Mouse (Mus musculus) MEL (cell line): Measurements from ENCODE around the gene Cdk15. TPM values are rescaled to one million over a fixed set of nuclear protein-coding genes. Genes with fewer than 3 reads are reported as not detected.
A peak's percentile ranks its signal among the peaks of the same experiment; 100 is the strongest.

ENCODE experiments used
- DNase-seq: peaks from one replicate; pipeline ENCODE4 v3.0.0; 2011; ENCODE audit warnings: low read depth, low spot score
- H3K27ac ChIP-seq: 2 replicates; pipeline ENCODE4 v1.5.1; 2012; ENCODE audit warnings: low read depth, mild to moderate bottlenecking, control low read depth, low read length, moderate library complexity; ENCODE audit not compliant: control insufficient read depth
- H3K27me3 ChIP-seq, 2 experiments: fragments of 150-350 bp in 1 of 2; sonication (generic) in 1 of 2; 2 replicates each; pipeline ENCODE4 v1.6.1; 2012; ENCODE audit warnings: low read length in 2 of 2, mild to moderate bottlenecking in 2 of 2, improper control_type of control experiment in 1 of 2, moderate library complexity in 1 of 2; ENCODE audit not compliant: insufficient read depth in 2 of 2, control insufficient read depth in 1 of 2
- H3K36me3 ChIP-seq, 2 experiments: 2 replicates each; pipeline ENCODE4 v1.6.1; 2012 to 2014; ENCODE audit warnings: low read length in 2 of 2, improper control_type of control experiment in 1 of 2, inconsistent platforms in 1 of 2, mild to moderate bottlenecking in 1 of 2; ENCODE audit not compliant: insufficient read depth in 2 of 2, control insufficient read depth in 1 of 2
- H3K4me1 ChIP-seq, 2 experiments: fragments of 150-350 bp in 1 of 2; sonication (generic) in 1 of 2; 2 replicates each; pipeline ENCODE4 v1.6.1; 2012; ENCODE audit warnings: low read length in 2 of 2, improper control_type of control experiment in 1 of 2, mild to moderate bottlenecking in 1 of 2; ENCODE audit not compliant: insufficient read depth in 2 of 2, control insufficient read depth in 1 of 2
- H3K4me3 ChIP-seq, 2 experiments: fragments of 150-350 bp in 1 of 2; sonication (generic) in 1 of 2; 2 replicates each; pipeline ENCODE4 v1.5.1; 2012; ENCODE audit warnings: low read depth in 2 of 2, low read length in 2 of 2, mild to moderate bottlenecking in 2 of 2, moderate library complexity in 2 of 2, control low read depth in 1 of 2, improper control_type of control experiment in 1 of 2; ENCODE audit not compliant: control insufficient read depth in 1 of 2, insufficient read depth in 1 of 2
- H3K79me2 ChIP-seq: 2 replicates; pipeline ENCODE4 v1.6.1; 2012; ENCODE audit warnings: mild to moderate bottlenecking, low read length, moderate library complexity; ENCODE audit not compliant: control insufficient read depth, poor library complexity, insufficient read depth
- H3K9ac ChIP-seq: 2 replicates; pipeline ENCODE4 v1.6.1; 2012; ENCODE audit warnings: low read depth, mild to moderate bottlenecking, control low read depth, low read length, moderate library complexity; ENCODE audit not compliant: control insufficient read depth, poor library complexity, severe bottlenecking
- H3K9me3 ChIP-seq: fragments of 150-350 bp; sonication (generic); replicated peaks from 2 replicates; pipeline ENCODE4 v1.6.1; 2012; ENCODE audit warnings: mild to moderate bottlenecking, low read length, improper control_type of control experiment, moderate library complexity; ENCODE audit not compliant: insufficient read depth
- GATA1 ChIP-seq: IDR thresholded peaks from 2 replicates; pipeline ENCODE4 v1.6.1; 2011; ENCODE audit warnings: low read depth, low read length, improper control_type of control experiment
- KAT2A ChIP-seq: conservative IDR thresholded peaks from 2 replicates; pipeline ENCODE4 v1.6.1; 2012; ENCODE audit warnings: low read depth, low read length, improper control_type of control experiment, inconsistent platforms
- MAFK ChIP-seq: IDR thresholded peaks from 2 replicates; pipeline ENCODE4 v1.6.1; 2011; ENCODE audit warnings: low read depth, mild to moderate bottlenecking, low read length, improper control_type of control experiment, borderline replicate concordance
- MEF2A ChIP-seq: IDR thresholded peaks from 2 replicates; pipeline ENCODE4 v1.6.1; 2014; ENCODE audit warnings: low read depth, mild to moderate bottlenecking, inconsistent platforms, low read length, improper control_type of control experiment; ENCODE audit not compliant: poor library complexity, insufficient replicate concordance, severe bottlenecking; ENCODE audit errors: extremely low read depth
- POLR2AphosphoS2 ChIP-seq: IDR thresholded peaks from 2 replicates; pipeline ENCODE4 v1.6.1; 2011; ENCODE audit warnings: low read length, improper control_type of control experiment
- SMC3 ChIP-seq: IDR thresholded peaks from 2 replicates; pipeline ENCODE4 v1.6.1; 2011; ENCODE audit warnings: low read depth, low read length, improper control_type of control experiment
- TCF12 ChIP-seq: IDR thresholded peaks from 2 replicates; pipeline ENCODE4 v1.6.1; 2014; ENCODE audit warnings: low read depth, mild to moderate bottlenecking, inconsistent platforms, low read length, improper control_type of control experiment, moderate library complexity
- USF1 ChIP-seq: IDR thresholded peaks from 2 replicates; pipeline ENCODE4 v1.6.1; 2014; ENCODE audit warnings: low read depth, mild to moderate bottlenecking, inconsistent platforms, low read length, improper control_type of control experiment, moderate library complexity
- USF2 ChIP-seq, 2 experiments: IDR thresholded peaks; 2 replicates each; pipeline ENCODE4 v1.6.1; 2011 to 2012; ENCODE audit warnings: improper control_type of control experiment in 2 of 2, low read length in 2 of 2, borderline replicate concordance in 1 of 2, inconsistent platforms in 1 of 2, low read depth in 1 of 2, mild to moderate bottlenecking in 1 of 2; ENCODE audit not compliant: insufficient read depth in 1 of 2
- ZKSCAN1 ChIP-seq: IDR thresholded peaks from 2 replicates; pipeline ENCODE4 v1.6.1; 2012; ENCODE audit warnings: low read depth, mild to moderate bottlenecking, inconsistent platforms, low read length, improper control_type of control experiment, moderate library complexity
- ZMIZ1 ChIP-seq: IDR thresholded peaks from 2 replicates; pipeline ENCODE4 v1.6.1; 2012; ENCODE audit warnings: low read depth, mild to moderate bottlenecking, inconsistent platforms, low read length, improper control_type of control experiment, moderate library complexity
- polyA plus RNA-seq, 2 experiments: library from polyadenylated mRNA; stranded (reverse) in 1 of 2; unstranded in 1 of 2; fragments of >175 nt in 1 of 2; fragments of >200 nt in 1 of 2; gene quantifications; 2 replicates each; pipeline versions ENCODE4 v1.2.1 to v1.2.4; 2012; ENCODE audit warnings: low replicate concordance in 2 of 2, low read depth in 1 of 2; ENCODE audit not compliant: insufficient read length in 2 of 2, insufficient read depth in 1 of 2, missing spikeins in 1 of 2
- total RNA-seq: library from RNA; depleted of rRNA; stranded (reverse); fragments of 300-350 nt; gene quantifications from 2 replicates; pipeline ENCODE4 v1.2.3, GENCODE M21; 2012

Gene Cdk15
- total and polyA plus RNA-seq, 3 experiments: not detected

DNA sequence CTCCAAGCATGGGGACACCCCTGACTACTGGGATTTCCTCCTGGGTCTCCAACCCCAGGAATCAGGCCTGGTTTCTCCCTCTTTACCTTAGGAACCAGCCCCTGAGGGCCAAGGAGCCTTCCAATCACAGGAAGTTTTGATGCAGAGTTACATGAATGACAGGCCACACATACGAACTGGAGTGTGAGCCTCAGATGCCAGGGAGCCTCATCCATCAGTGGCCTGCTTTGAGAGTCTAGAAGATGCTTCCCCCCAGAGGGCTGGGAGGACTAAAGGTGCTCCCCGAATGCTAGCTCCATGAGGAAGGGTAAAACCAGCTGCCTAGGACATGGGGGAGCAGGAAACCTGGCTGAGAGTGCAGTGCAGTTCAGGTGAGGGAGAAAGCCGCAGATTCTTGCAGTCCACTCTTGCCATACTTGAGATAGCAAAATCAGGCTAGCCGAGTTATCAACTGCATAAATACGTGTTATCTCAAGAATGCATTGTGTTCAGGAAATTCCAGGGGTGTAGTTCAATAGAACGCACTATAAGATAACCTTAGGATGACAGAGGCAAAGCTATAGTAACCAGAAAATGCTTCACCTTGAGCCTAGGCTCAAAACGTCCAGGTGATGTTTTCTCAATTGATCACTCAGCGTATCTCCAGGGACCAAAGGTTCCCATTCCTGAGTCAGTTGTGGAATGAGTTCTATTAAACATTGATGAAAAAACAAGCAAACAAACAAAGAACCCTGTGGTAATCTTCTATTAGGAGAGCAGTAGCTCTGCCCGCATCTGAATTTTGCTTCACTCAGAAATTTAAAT lies 64.6 kb downstream of the Cdk15 start:
- no peak overlapping the region for H3K4me3 ChIP-seq
- no peak for DNase-seq
- no peaks in the 10 kb centered on the region for H3K9me3 ChIP-seq
- peaks cover 6 to 10% of the 10 kb centered on the region in 2 experiments for H3K27me3 ChIP-seq
- H3K4me1 ChIP-seq: peaks cover 0 to 3% of the 10 kb centered on the region in 2 experiments; a peak in 2 of 4 replicates
- no peak overlapping the region for H3K27ac ChIP-seq
- no peak overlapping the region for H3K9ac ChIP-seq
- peak; percentile 30; the same call in 1 of the 2 replicates for TF ChIP-seq TCF12
- TF ChIP-seq GATA1: 0 out of 2 replicates have a peak, but pooled peaks have one; percentile 11
- TF ChIP-seq ZKSCAN1: no peak
- H3K36me3 ChIP-seq: peaks cover 0 to 6% of the 10 kb centered on the region in 2 experiments; a peak in 2 of 4 replicates
- H3K79me2 ChIP-seq: no peaks in the 10 kb centered on the region

DNA sequence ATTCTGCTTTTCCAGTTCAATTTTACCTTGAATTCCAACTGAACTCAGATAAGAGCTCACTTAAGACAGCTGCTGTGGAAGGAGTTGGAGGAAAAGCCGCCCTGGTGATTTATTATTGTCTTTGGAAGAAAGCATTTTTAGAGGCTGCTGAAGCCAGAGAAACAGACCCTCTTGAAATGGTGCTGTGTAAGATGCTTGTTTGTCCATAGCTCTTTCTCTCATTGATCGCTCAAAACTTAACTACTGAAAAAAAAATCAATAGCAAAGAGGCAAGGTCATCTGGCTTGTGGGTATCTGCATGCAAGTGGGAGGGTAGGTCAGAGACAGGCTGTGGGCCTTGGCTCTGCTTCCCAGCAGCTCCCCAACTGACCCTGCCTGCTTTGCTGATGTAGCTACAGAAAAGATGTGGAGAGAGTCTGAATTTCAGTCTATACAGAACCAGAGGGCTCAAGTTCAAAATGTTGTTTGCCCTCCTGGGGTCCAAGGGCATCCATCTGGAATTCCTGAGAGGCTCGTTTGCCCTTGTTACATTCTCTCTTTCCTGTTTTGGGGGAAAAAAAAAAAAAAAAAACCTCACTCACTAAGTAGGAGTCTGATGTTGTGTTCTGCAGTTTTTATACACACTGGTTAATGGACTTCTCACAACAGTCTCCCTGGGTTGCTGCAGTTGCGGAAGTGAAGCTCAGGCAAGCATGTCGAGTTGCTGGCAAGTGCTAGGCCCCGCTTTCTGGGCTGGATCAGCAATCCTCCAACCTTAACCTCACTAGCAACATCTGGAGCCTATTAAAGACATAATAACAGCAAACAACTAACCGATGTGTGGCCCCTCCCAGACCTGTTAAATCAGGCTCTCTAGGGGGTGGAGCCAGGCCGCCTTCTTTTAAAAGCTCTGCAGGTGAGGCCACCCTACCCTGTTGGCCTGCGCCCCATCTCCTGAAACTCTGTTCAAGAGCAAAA lies 65.5 kb downstream of the Cdk15 start:
- Histone ChIP-seq H3K36me3 (peaks cover 0 to 3% of the 10 kb centered on the region in 2 experiments; a peak in 1 of 4 replicates), H3K4me1 (no peaks in the 10 kb centered on the region), H3K4me3 (no peak overlapping the region), H3K27ac (no peak overlapping the region), H3K9ac (no peak overlapping the region), H3K79me2 (no peaks in the 10 kb centered on the region), H3K27me3 (peaks cover 7 to 10% of the 10 kb centered on the region in 2 experiments), H3K9me3 (no peaks in the 10 kb centered on the region)
- no peak for DNase-seq
- TF ChIP-seq MEF2A (no peak), USF1 (no peak), SMC3 (no peak), USF2 (IDR thresholded peaks at IDR 0.05; ENCODE audit: borderline replicate concordance in 1 of 2, insufficient read depth in 1 of 2, low read depth in 1 of 2, low read length in 2 of 2) (no peak), ZKSCAN1 (no peak), POLR2AphosphoS2 (no peak), KAT2A (no peak), MAFK (no peak), ZMIZ1 (no peak)
